Mouse (Mus musculus): ENCODE results near the gene Gm17469.
"Not testable (repeated sequence)": the region's sequence is repeated elsewhere in the genome, so short reads cannot be mapped to it uniquely, and the experiment has no call there.

Gm17469 gene

GRCm38 (mm10) chrX:124629593-124629992 lies at the start of gene Gm17469:
TSS of gene Gm17469 (plus strand) at chrX:124629893.
- DNase-seq: not testable (repeated sequence)

Measured in kidney, postnatal 4 days (tissue).